Mouse (Mus musculus): Measurements from ENCODE around the gene Cnksr1. TPM values are rescaled to one million over a fixed set of nuclear protein-coding genes. Genes with fewer than 3 reads are reported as not detected.
A peak's percentile ranks its signal among the peaks of the same experiment; 100 is the strongest.

The Cnksr1 gene
- polyA plus RNA-seq, 1 experiment from 2014 or later: 1.8 TPM

GRCm38 (mm10) chr4:134251241-134252130, 13.3 kb upstream of the Cnksr1 start:
- no peak overlapping the region for H3K27ac ChIP-seq
- peak overlapping the region; percentile 93 for H3K4me2 ChIP-seq (replicated peaks)
- no peaks in the 10 kb centered on the region for H3K36me3 ChIP-seq
- WGBS: under 1% methylated on average over 91 of the region's 91 CpGs
- peak overlapping the region; percentile 56 for H3K4me3 ChIP-seq
- peaks cover 99% of the 10 kb centered on the region for H3K27me3 ChIP-seq
- peak overlapping the region; percentile 69 for H3K9ac ChIP-seq
- ATAC-seq (ENCODE audit: low FRiP score, low read depth): no peak
- no peaks in the 10 kb centered on the region for H3K9me3 ChIP-seq
- peaks cover 63% of the 10 kb centered on the region for H3K4me1 ChIP-seq

DNA sequence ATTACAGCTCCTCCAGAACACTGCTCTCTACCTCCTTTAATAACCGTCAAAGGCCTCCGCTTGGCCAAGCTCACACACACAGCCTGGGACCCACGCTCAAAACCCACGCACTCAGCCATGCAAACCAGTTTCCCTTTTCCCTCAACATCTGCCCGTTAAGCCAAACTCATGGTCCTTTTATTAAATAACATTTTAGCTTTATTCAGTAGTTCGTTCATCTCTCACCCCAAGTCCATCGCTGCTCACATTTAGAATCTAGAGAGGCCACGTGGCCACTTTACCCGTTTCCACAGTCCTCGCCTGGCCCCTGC, 12.7 kb upstream of the Cnksr1 start:
- Histone ChIP-seq H3K27me3 (peaks cover 98% of the 10 kb centered on the region), H3K9me3 (no peaks in the 10 kb centered on the region), H3K4me2 (replicated peaks) (peak overlapping the region; percentile 93), H3K36me3 (no peaks in the 10 kb centered on the region), H3K27ac (no peak overlapping the region), H3K9ac (0 out of 2 replicates have a peak overlapping the region, but pooled peaks have one; percentile 20), H3K4me1 (peaks cover 62% of the 10 kb centered on the region), H3K4me3 (peak overlapping the region; percentile 56)
- no peak for ATAC-seq (ENCODE audit: low FRiP score, low read depth)
- 11% methylated on average over 10 of the region's 10 CpGs for WGBS

DNA sequence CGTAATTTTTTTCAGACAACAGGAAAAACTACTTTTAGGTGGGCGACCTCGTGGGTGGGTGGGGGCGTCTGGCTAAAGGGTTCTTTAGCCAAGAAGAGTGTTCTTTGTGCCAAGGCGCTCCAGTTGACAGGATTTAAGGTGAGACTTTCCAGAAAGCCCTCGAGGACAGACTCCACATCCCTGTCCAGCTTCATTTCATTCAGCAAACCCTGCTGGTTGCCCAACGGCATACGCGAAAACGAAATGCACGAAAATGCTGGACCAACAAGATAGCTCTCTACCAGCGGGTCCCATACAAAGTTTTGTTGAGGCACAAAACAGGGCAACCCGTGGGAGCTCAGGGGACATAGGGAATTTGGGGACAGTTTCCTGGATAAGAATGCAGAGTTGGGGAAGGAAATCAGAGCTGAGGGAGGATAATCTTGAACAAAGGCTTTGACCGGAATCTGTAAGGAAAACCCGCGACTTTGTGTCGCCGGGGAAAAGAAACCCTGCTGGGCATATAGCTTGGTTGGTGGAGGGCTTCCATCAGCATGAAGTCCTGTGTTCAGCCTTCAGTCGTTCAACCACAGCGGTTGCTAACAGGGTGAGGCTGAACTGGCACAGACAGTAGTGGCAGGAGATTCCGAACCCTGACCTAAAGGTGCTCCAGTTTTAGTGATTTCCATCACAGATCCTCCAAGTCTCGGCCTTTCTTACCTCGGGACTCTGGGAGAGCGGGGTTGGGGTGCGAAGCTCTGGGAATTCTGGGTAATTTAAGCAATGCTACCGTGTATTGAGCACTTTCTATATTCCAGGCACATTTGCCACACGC, 12.1 kb upstream of the Cnksr1 start:
- peak overlapping the region; percentile 93 for H3K4me2 ChIP-seq (replicated peaks)
- H3K4me3 ChIP-seq: peak overlapping the region; percentile 56
- peak overlapping the region; percentile 48; the same call in 1 of the 2 replicates for H3K9ac ChIP-seq
- ATAC-seq (ENCODE audit: low FRiP score, low read depth): no peak
- H3K27ac ChIP-seq: no peak overlapping the region
- no peaks in the 10 kb centered on the region for H3K36me3 ChIP-seq
- H3K9me3 ChIP-seq: no peaks in the 10 kb centered on the region
- H3K27me3 ChIP-seq: peaks cover 93% of the 10 kb centered on the region
- H3K4me1 ChIP-seq: peaks cover 64% of the 10 kb centered on the region
- 7% methylated on average over 27 of the region's 27 CpGs for WGBS

DNA sequence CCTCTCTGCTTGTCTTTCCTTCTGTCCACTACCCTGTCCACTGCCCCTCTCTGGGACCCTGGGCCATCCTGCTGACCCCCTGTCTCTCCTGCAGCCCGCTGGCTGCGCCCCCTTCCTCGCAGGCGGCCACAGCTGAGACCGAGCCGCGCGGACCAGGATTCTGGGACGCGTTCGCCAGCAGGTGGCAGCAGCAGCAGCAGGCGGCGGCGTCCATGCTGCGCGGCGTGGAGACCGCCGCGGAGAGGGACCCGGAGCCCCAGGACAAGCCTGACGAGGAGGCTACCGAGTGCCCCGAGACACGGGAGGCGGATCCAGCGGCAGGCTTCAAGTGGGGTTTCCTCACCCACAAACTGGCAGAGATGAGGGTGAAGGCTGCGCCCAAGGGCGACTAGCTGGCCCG, 11.5 kb upstream of the Cnksr1 start:
- Histone ChIP-seq H3K36me3 (no peaks in the 10 kb centered on the region), H3K9me3 (no peaks in the 10 kb centered on the region), H3K9ac (peak overlapping the region; percentile 48; the same call in 1 of the 2 replicates), H3K4me1 (peaks cover 64% of the 10 kb centered on the region), H3K4me2 (replicated peaks) (peak overlapping the region; percentile 93), H3K27me3 (peaks cover 86% of the 10 kb centered on the region), H3K4me3 (peak overlapping the region; percentile 56), H3K27ac (no peak overlapping the region)
- ATAC-seq (ENCODE audit: low FRiP score, low read depth): peak; percentile 63
- WGBS: under 1% methylated on average over 30 of the region's 30 CpGs

GRCm38 (mm10) chr4:134246719-134247258, 8.6 kb upstream of the Cnksr1 start, which contains the start of gene Gm30191:
Gm30191 (plus strand) TSS chr4:134246935.
- Histone ChIP-seq H3K27me3 (peaks cover 57% of the 10 kb centered on the region), H3K9me3 (no peaks in the 10 kb centered on the region), H3K4me3 (peak within 1 kb of the TSS; percentile 86), H3K4me1 (peaks cover 47% of the 10 kb centered on the region), H3K4me2 (replicated peaks) (peak within 1 kb of the TSS; percentile 90), H3K27ac (no peak within 1 kb of the TSS), H3K9ac (peak within 1 kb of the TSS; percentile 87), H3K36me3 (0 out of 2 replicates have a peak, but pooled peaks cover 4% of the 10 kb centered on the region)
- WGBS: 76% methylated on average over 7 of the region's 7 CpGs
- no peak for ATAC-seq (ENCODE audit: low FRiP score, low read depth)

DNA sequence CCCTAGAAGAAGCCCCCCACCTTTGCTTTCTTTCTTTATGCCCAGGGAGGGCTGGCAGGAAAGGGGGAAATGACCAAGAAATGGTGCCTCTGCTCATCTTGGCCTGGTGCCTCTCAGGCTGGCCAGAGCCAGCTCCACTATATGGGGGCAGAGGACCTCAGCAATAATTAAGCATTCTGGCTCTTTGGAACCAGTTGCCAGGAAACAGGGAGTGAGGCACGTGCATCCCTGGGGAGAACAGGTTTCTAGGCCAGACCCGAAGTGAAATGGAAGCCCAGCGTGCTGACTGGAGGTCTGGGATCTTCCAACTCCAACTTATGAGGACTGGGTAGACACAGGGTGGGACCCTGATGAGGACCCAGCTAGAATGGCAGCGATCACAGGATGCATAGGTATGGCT, 8.1 kb upstream of the Cnksr1 start:
- WGBS: 55% methylated on average over 4 of the region's 4 CpGs
- peaks cover 41% of the 10 kb centered on the region for H3K4me1 ChIP-seq
- no peak overlapping the region for H3K27ac ChIP-seq
- ATAC-seq (ENCODE audit: low FRiP score, low read depth): no peak
- H3K9me3 ChIP-seq: no peaks in the 10 kb centered on the region
- H3K4me3 ChIP-seq: no peak overlapping the region
- H3K36me3 ChIP-seq: 0 out of 2 replicates have a peak, but pooled peaks cover 4% of the 10 kb centered on the region
- peaks cover 52% of the 10 kb centered on the region for H3K27me3 ChIP-seq
- no peak overlapping the region for H3K9ac ChIP-seq
- H3K4me2 ChIP-seq (replicated peaks): peak overlapping the region; percentile 90; the same call in 1 of the 2 replicates

- H3K4me1 ChIP-seq: peaks cover 32% of the 10 kb centered on the region
- WGBS: under 1% methylated on average over 60 of the region's 60 CpGs
- peak within 1 kb of the TSS; percentile 86 for H3K4me3 ChIP-seq
- no peaks in the 10 kb centered on the region for H3K9me3 ChIP-seq
- H3K9ac ChIP-seq: peak within 1 kb of the TSS; percentile 87
- H3K27ac ChIP-seq: no peak within 1 kb of the TSS
- H3K4me2 ChIP-seq (replicated peaks): peak within 1 kb of the TSS; percentile 90
- peak; percentile 78 for ATAC-seq (ENCODE audit: low FRiP score, low read depth)
- H3K27me3 ChIP-seq: peaks cover 42% of the 10 kb centered on the region
- 0 out of 2 replicates have a peak, but pooled peaks cover 4% of the 10 kb centered on the region for H3K36me3 ChIP-seq
Observed at GRCm38 (mm10) chr4:134245148-134245843, 7.1 kb upstream of the Cnksr1 start, which contains the start of gene Zfp593. Zfp593 (minus strand) TSS chr4:134245592.

DNA sequence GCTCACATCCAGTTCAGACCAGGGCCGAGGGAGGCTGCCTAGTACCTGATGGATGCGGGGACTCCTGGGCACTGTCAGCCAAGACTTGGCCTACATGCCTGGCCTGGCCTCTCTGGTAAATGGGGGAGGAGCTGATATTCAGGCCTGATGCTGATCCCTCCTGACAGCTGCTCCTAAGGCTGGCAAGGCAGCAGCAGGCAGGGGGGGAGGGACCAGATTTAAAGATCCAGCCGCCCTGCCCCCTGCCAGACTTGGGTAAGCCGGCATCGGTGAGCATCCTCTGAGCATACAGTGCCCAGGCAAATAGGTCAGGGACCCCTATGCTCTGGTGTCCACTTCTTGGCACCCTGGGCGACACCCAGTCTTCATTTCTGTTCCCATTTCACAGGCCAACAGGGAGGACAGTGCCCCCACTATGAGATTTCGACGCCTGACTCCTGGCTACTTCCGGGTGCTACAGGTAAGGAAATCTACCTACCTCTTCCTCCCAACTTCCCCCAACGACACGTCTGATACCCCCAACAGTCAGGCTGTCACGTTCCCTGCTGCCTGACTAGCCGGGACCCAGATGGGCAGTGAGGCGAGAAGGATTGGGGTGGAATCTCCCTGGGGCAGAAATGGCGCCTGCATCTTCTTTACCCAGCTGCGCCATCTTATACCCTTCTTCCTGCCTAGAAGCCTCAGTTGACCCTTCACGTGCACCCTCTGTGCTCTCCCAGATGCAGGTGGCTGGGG, 5.5 kb upstream of the Cnksr1 start, which contains the start of gene E130218I03Rik:
TSS of gene E130218I03Rik (plus strand) at position 147 of the 735 bp plus-strand sequence.
- peak within 1 kb of the TSS; percentile 87 for H3K9ac ChIP-seq
- peaks cover 36% of the 10 kb centered on the region for H3K27me3 ChIP-seq
- 0 out of 2 replicates have a peak, but pooled peaks cover 4% of the 10 kb centered on the region for H3K36me3 ChIP-seq
- WGBS: 90% methylated on average over 17 of the region's 17 CpGs
- no peak for ATAC-seq (ENCODE audit: low FRiP score, low read depth)
- peaks cover 23% of the 10 kb centered on the region for H3K4me1 ChIP-seq
- no peak within 1 kb of the TSS for H3K27ac ChIP-seq
- peak within 1 kb of the TSS; percentile 90 for H3K4me2 ChIP-seq (replicated peaks)
- peak within 1 kb of the TSS; percentile 86 for H3K4me3 ChIP-seq
- no peaks in the 10 kb centered on the region for H3K9me3 ChIP-seq

- H3K9ac ChIP-seq: peak overlapping the region; percentile 45; the same call in 1 of the 2 replicates
- peak overlapping the region; percentile 56 for H3K4me2 ChIP-seq (replicated peaks)
- H3K9me3 ChIP-seq: no peaks in the 10 kb centered on the region
Observed at GRCm38 (mm10) chr4:134238686-134239085, 487 bp upstream of the Cnksr1 start.

GRCm38 (mm10) chr4:134237582-134238278, 469 bp downstream of the Cnksr1 start:
- Histone ChIP-seq H3K4me3 (peak overlapping the region; percentile 34), H3K9ac (peak overlapping the region; percentile 45), H3K36me3 (no peaks in the 10 kb centered on the region), H3K4me1 (peaks cover 10% of the 10 kb centered on the region), H3K4me2 (replicated peaks) (peak overlapping the region; percentile 56), H3K27me3 (peaks cover 45% of the 10 kb centered on the region), H3K9me3 (no peaks in the 10 kb centered on the region), H3K27ac (no peak overlapping the region)
- 22% methylated on average over 19 of the region's 19 CpGs for WGBS
- ATAC-seq (ENCODE audit: low FRiP score, low read depth): no peak

More at GRCm38 (mm10) chr4:134238686-134239085, 487 bp upstream of the Cnksr1 start:
- 10% methylated on average over 10 of the region's 10 CpGs for WGBS
- Histone ChIP-seq H3K27ac (no peak overlapping the region), H3K27me3 (peaks cover 45% of the 10 kb centered on the region), H3K36me3 (0 out of 2 replicates have a peak, but pooled peaks cover 3% of the 10 kb centered on the region), H3K4me1 (peaks cover 10% of the 10 kb centered on the region), H3K4me3 (peak overlapping the region; percentile 34; the same call in 1 of the 2 replicates)
- ATAC-seq (ENCODE audit: low FRiP score, low read depth): no peak

All from limb, embryonic 13.5 days (tissue).